Mouse (Mus musculus) liver, embryonic 16.5 days (tissue): Measurements from ENCODE around the gene Cln5. TPM values are rescaled to one million over a fixed set of nuclear protein-coding genes. Genes with fewer than 3 reads are reported as not detected.
A peak's percentile ranks its signal among the peaks of the same experiment; 100 is the strongest.

Source experiments
- ATAC-seq: fragments of 200-750 bp; cut with Nextera tagmentation; 2 replicates; pipeline ENCODE4 v1.8.0; 2017; ENCODE audit warnings: low read depth, mild to moderate bottlenecking, moderate number of reproducible peaks, moderate library complexity
- H3K27ac ChIP-seq: fragments of 300-500 bp; sonication (generic); 2 replicates; pipeline ENCODE4 v1.5.1; 2014; ENCODE audit warnings: mild to moderate bottlenecking, low read length
- H3K27me3 ChIP-seq: fragments of 300-500 bp; sonication (generic); 2 replicates; pipeline ENCODE4 v1.6.1; 2014; ENCODE audit warnings: low read depth, low read length, mixed read lengths; ENCODE audit not compliant: control insufficient read depth, insufficient read depth
- H3K36me3 ChIP-seq: fragments of 300-500 bp; sonication (generic); 2 replicates; pipeline ENCODE4 v1.6.1; 2014; ENCODE audit warnings: mild to moderate bottlenecking; ENCODE audit not compliant: control insufficient read depth, insufficient read depth
- H3K4me1 ChIP-seq: fragments of 300-500 bp; sonication (generic); 2 replicates; pipeline ENCODE4 v1.6.1; 2014; ENCODE audit warnings: low read depth, low read length, mixed read lengths; ENCODE audit not compliant: control insufficient read depth
- H3K4me2 ChIP-seq: fragments of 300-500 bp; sonication (generic); 2 replicates; pipeline ENCODE4 v1.6.1; 2014; ENCODE audit warnings: low read depth, low read length, mixed read lengths
- H3K4me3 ChIP-seq: fragments of 300-500 bp; sonication (generic); 2 replicates; pipeline ENCODE4 v1.5.1; 2014; ENCODE audit warnings: low read depth, mild to moderate bottlenecking, low read length
- H3K9ac ChIP-seq: fragments of 300-500 bp; sonication (generic); 2 replicates; pipeline ENCODE4 v1.6.1; 2014; ENCODE audit warnings: low read depth, low read length
- H3K9me3 ChIP-seq: fragments of 300-500 bp; sonication (generic); replicated peaks from 2 replicates; pipeline ENCODE4 v1.6.1; 2016; ENCODE audit warnings: low read length; ENCODE audit not compliant: control insufficient read depth
- WGBS: fragments of 180-500 bp; shearing (Covaris S2); extraction: QIAGEN DNeasy Blood & Tissue Kit; methylation state at CpG from one replicate; pipeline ENCODE4 v1.1.7; 2014; ENCODE audit not compliant: insufficient replicate concordance; 5-methylcytosine and 5-hydroxymethylcytosine counted together
- polyA plus RNA-seq: library from polyadenylated mRNA; unstranded; fragments of >200 nt; fragmentation: Nextera tagmentation; extraction: Ambion mirVana; gene quantifications from 2 replicates; pipeline ENCODE4 v1.2.1, GENCODE M21; 2015

Gene Cln5
- polyA plus RNA-seq, result 17.0 and 17.2 TPM in 2 replicates

GRCm38 (mm10) chr14:103069864-103070611 lies at the start of gene Cln5:
Gene Cln5, plus strand, starts transcription at chr14:103070216.
- under 1% methylated on average over 65 of the region's 65 CpGs for WGBS
- peak within 1 kb of the TSS; percentile 92 for H3K4me2 ChIP-seq
- peak within 1 kb of the TSS; percentile 78 for H3K4me3 ChIP-seq
- ATAC-seq, result peak; percentile 96
- H3K9ac ChIP-seq, result peak within 1 kb of the TSS; percentile 79
- peaks cover 19% of the 10 kb centered on the region for H3K4me1 ChIP-seq
- no peaks in the 10 kb centered on the region for H3K27me3 ChIP-seq
- H3K9me3 ChIP-seq, result no peaks in the 10 kb centered on the region
- peaks cover 21% of the 10 kb centered on the region for H3K36me3 ChIP-seq
- H3K27ac ChIP-seq, result peak within 1 kb of the TSS; percentile 98

- H3K9me3 ChIP-seq, result no peaks in the 10 kb centered on the region
- no peak overlapping the region for H3K9ac ChIP-seq
- H3K27ac ChIP-seq, result no peak overlapping the region
- 30% methylated on average over 2 of the region's 2 CpGs for WGBS
- H3K4me1 ChIP-seq, result no peaks in the 10 kb centered on the region
- ATAC-seq, result 0 out of 2 replicates have a peak, but pooled peaks have one; percentile 30
- H3K4me2 ChIP-seq, result no peak overlapping the region
- H3K4me3 ChIP-seq, result no peak overlapping the region
- H3K27me3 ChIP-seq, result no peaks in the 10 kb centered on the region
- no peaks in the 10 kb centered on the region for H3K36me3 ChIP-seq
Measured at GRCm38 (mm10) chr14:103029203-103029602, 40.8 kb upstream of the Cln5 start.

- Histone ChIP-seq H3K9me3 (no peaks in the 10 kb centered on the region), H3K4me3 (no peak overlapping the region), H3K27ac (no peak overlapping the region), H3K9ac (no peak overlapping the region), H3K4me2 (no peak overlapping the region), H3K27me3 (no peaks in the 10 kb centered on the region), H3K36me3 (no peaks in the 10 kb centered on the region), H3K4me1 (no peaks in the 10 kb centered on the region)
- WGBS, result 35% methylated on average over 10 of the region's 10 CpGs
- peak; percentile 43 for ATAC-seq
Measured at GRCm38 (mm10) chr14:103033271-103033823, 36.7 kb upstream of the Cln5 start.

GRCm38 (mm10) chr14:103034076-103034475 lies 35.9 kb upstream of the Cln5 start:
- no peak overlapping the region for H3K4me3 ChIP-seq
- no peak; the same call in 1 of the 2 replicates for ATAC-seq
- H3K9me3 ChIP-seq, result no peaks in the 10 kb centered on the region
- no peak overlapping the region for H3K4me2 ChIP-seq
- no peak overlapping the region for H3K9ac ChIP-seq
- H3K27ac ChIP-seq, result no peak overlapping the region
- WGBS, result 66% methylated on average over 9 of the region's 9 CpGs
- H3K36me3 ChIP-seq, result no peaks in the 10 kb centered on the region
- H3K4me1 ChIP-seq, result no peaks in the 10 kb centered on the region
- no peaks in the 10 kb centered on the region for H3K27me3 ChIP-seq

GRCm38 (mm10) chr14:103037016-103037415 lies 33.0 kb upstream of the Cln5 start:
- Histone ChIP-seq H3K36me3 (no peaks in the 10 kb centered on the region), H3K27ac (no peak overlapping the region), H3K9ac (no peak overlapping the region), H3K4me2 (no peak overlapping the region), H3K4me1 (no peaks in the 10 kb centered on the region), H3K4me3 (no peak overlapping the region), H3K27me3 (no peaks in the 10 kb centered on the region), H3K9me3 (no peaks in the 10 kb centered on the region)
- ATAC-seq, result no peak
- 43% methylated on average over 3 of the region's 3 CpGs for WGBS

GRCm38 (mm10) chr14:103046677-103047076 lies 23.3 kb upstream of the Cln5 start, which contains the start of gene Acod1:
Gene Acod1, plus strand, starts transcription at chr14:103046977.
- no peak within 1 kb of the TSS for H3K4me3 ChIP-seq
- 48% methylated on average over 2 of the region's 2 CpGs for WGBS

GRCm38 (mm10) chr14:103048292-103049086 lies 21.5 kb upstream of the Cln5 start:
- Histone ChIP-seq H3K4me2 (no peak overlapping the region), H3K27ac (no peak overlapping the region), H3K4me3 (no peak overlapping the region), H3K9ac (no peak overlapping the region), H3K27me3 (no peaks in the 10 kb centered on the region), H3K9me3 (no peaks in the 10 kb centered on the region), H3K36me3 (no peaks in the 10 kb centered on the region), H3K4me1 (no peaks in the 10 kb centered on the region)
- WGBS, result 14% methylated on average over 11 of the region's 11 CpGs
- ATAC-seq, result peak; percentile 50; the same call in 1 of the 2 replicates

More at GRCm38 (mm10) chr14:103046677-103047076, 23.3 kb upstream of the Cln5 start, which contains the start of gene Acod1:
- Histone ChIP-seq H3K4me2 (no peak within 1 kb of the TSS), H3K4me1 (no peaks in the 10 kb centered on the region), H3K27ac (no peak within 1 kb of the TSS), H3K36me3 (no peaks in the 10 kb centered on the region), H3K9ac (no peak within 1 kb of the TSS), H3K9me3 (no peaks in the 10 kb centered on the region), H3K27me3 (no peaks in the 10 kb centered on the region)
- ATAC-seq, result no peak

- Histone ChIP-seq H3K27me3 (no peaks in the 10 kb centered on the region), H3K4me3 (no peak overlapping the region), H3K4me1 (no peaks in the 10 kb centered on the region), H3K36me3 (no peaks in the 10 kb centered on the region), H3K9ac (no peak overlapping the region), H3K4me2 (no peak overlapping the region), H3K9me3 (no peaks in the 10 kb centered on the region), H3K27ac (no peak overlapping the region)
- ATAC-seq, result peak; percentile 83
- WGBS, result 13% methylated on average over 8 of the region's 8 CpGs
Measured at GRCm38 (mm10) chr14:103051159-103051769, 18.8 kb upstream of the Cln5 start.
